Mouse (Mus musculus) layer of hippocampus, adult 9-11 months (tissue): Measurements from ENCODE around the gene Ttc6.

Source experiments
- DNase-seq: peaks from one replicate; pipeline ENCODE4 v3.0.0; 2022

Gene Ttc6

GRCm38 (mm10) chr12:57545371-57546241, 18.3 kb upstream of the Ttc6 start:
- DNase-seq, result no peak

- DNase-seq, result no peak
Observed at GRCm38 (mm10) chr12:57546415-57547201, 17.3 kb upstream of the Ttc6 start, which contains the start of gene Foxa1. Foxa1 (minus strand) TSS chr12:57546916.

GRCm38 (mm10) chr12:57547890-57548289, 16.0 kb upstream of the Ttc6 start:
- DNase-seq, result no peak

GRCm38 (mm10) chr12:57548352-57548980, 15.4 kb upstream of the Ttc6 start:
- no peak for DNase-seq

- DNase-seq, result no peak
Observed at GRCm38 (mm10) chr12:57548981-57549666, 14.8 kb upstream of the Ttc6 start.

GRCm38 (mm10) chr12:57549667-57550160, 14.2 kb upstream of the Ttc6 start:
- no peak for DNase-seq

GRCm38 (mm10) chr12:57550181-57550808, 13.6 kb upstream of the Ttc6 start:
- DNase-seq, result no peak

- DNase-seq, result no peak
Observed at GRCm38 (mm10) chr12:57550881-57551280, 13.0 kb upstream of the Ttc6 start.

- DNase-seq, result no peak
Observed at GRCm38 (mm10) chr12:57552286-57552685, 11.6 kb upstream of the Ttc6 start.

- DNase-seq, result no peak
Observed at GRCm38 (mm10) chr12:57554091-57554490, 9.8 kb upstream of the Ttc6 start.

- no peak for DNase-seq
Observed at GRCm38 (mm10) chr12:57571773-57572172, 7.9 kb downstream of the Ttc6 start.

GRCm38 (mm10) chr12:57572415-57572814, 8.5 kb downstream of the Ttc6 start:
- DNase-seq, result no peak

- no peak for DNase-seq
Observed at GRCm38 (mm10) chr12:57575931-57576628, 12.2 kb downstream of the Ttc6 start.

GRCm38 (mm10) chr12:57607624-57608023, 43.7 kb downstream of the Ttc6 start:
- no peak for DNase-seq

GRCm38 (mm10) chr12:57615137-57615536, 51.2 kb downstream of the Ttc6 start:
- DNase-seq, result no peak

- DNase-seq, result no peak
Observed at GRCm38 (mm10) chr12:57622030-57622429, 58.1 kb downstream of the Ttc6 start.

GRCm38 (mm10) chr12:57623264-57623663, 59.4 kb downstream of the Ttc6 start:
- DNase-seq, result no peak

GRCm38 (mm10) chr12:57624011-57624608, 60.2 kb downstream of the Ttc6 start:
- no peak for DNase-seq

GRCm38 (mm10) chr12:57650011-57650410, 86.1 kb downstream of the Ttc6 start:
- DNase-seq, result no peak

GRCm38 (mm10) chr12:57650677-57651076, 86.8 kb downstream of the Ttc6 start:
- no peak for DNase-seq
